Mouse (Mus musculus) bone marrow macrophage, adult 2 months (primary cell): ENCODE results near the gene Evi5.

Source experiments
- CTCF ChIP-seq: IDR thresholded peaks from 2 replicates; pipeline ENCODE4 v1.5.1; 2012; ENCODE audit warnings: low read depth, mild to moderate bottlenecking, low read length, moderate library complexity
- POLR2A ChIP-seq: IDR thresholded peaks from 2 replicates; pipeline ENCODE4 v1.6.1; 2012; ENCODE audit warnings: mild to moderate bottlenecking, low read depth, low read length, borderline replicate concordance

GRCm38 (mm10) chr5:107749229-107749916 is 125.5 kb downstream of the Evi5 start:
- TF ChIP-seq CTCF (no peak), POLR2A (no peak)
